Mouse (Mus musculus) cerebellum, postnatal 25 days (tissue): ENCODE results near the gene Hrnr.

ENCODE experiments used
- DNase-seq, 2 experiments: peaks; one replicate each; pipeline ENCODE4 v3.0.0; 2021; ENCODE audit warnings: mixed read lengths in 2 of 2

Hrnr gene

GRCm38 (mm10) chr3:93319449-93319848 lies at the start of gene Hrnr:
Hrnr (plus strand) TSS chr3:93319749.
- DNase-seq = no peak

DNA sequence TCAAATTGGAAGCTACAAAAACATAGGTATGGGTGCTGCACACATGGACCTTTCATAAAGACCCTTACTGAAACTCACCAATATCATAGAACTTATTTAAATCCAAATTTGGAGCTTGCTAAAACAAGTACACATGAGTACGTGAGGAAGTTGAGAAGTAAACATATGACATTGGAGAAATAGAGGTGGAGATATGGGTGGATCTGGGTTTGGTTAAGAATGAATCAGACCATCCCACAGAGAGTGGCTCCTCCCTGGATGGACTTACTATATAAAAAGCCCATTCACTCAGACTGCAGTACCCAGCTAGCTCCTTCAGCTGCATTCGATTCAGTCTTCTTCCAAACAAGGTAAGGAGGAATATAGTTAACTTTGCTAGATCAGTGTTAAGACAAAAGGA lies 46.3 kb upstream of the Hrnr start, which contains the start of gene Flg:
Gene Flg, plus strand, starts transcription at position 301 of the 400 bp plus-strand sequence.
- no peak for DNase-seq

DNA sequence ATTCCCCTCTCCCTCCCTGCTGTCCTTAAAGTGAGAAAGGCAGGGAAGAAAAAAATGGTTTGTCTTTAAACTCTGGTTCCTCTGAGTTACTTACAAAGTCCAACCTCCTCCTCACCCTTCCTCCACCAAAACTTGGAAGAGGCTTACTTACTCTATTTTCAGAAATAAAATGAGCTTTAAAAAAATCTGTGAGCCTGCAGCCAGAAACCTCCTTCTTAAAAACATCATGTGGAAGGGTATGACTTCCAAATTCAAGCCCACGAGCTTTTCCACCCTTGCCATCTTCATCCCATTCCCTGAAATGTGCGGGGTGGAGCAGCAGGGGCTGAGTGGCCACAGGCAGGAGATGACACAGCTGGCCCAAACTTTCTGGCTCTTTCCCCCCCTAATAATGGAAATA lies 22.0 kb upstream of the Hrnr start:
- DNase-seq = no peak

GRCm38 (mm10) chr3:93299832-93300231 lies 19.7 kb upstream of the Hrnr start:
- DNase-seq = no peak

DNA sequence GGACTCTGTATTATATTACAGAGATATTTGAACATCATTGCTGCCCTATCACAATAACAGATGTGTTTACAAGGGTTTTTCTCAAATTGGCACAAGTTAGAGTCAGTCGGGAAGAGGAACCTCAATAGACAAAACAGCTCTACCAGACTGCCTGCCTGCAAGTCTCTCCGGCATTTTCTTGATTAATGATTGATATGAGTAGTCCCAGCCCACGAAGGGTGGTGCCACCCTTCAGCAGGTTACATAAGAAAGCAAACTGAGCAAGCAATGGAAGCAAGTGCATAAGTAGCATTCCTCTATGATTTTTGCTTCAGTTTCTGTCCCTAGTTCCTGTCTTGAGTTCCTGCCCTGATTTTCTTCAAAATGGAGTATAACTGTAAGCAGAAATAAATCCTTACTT lies 17.7 kb upstream of the Hrnr start:
- no peak for DNase-seq

GRCm38 (mm10) chr3:93306142-93306541 lies 13.4 kb upstream of the Hrnr start:
- no peak for DNase-seq

DNA sequence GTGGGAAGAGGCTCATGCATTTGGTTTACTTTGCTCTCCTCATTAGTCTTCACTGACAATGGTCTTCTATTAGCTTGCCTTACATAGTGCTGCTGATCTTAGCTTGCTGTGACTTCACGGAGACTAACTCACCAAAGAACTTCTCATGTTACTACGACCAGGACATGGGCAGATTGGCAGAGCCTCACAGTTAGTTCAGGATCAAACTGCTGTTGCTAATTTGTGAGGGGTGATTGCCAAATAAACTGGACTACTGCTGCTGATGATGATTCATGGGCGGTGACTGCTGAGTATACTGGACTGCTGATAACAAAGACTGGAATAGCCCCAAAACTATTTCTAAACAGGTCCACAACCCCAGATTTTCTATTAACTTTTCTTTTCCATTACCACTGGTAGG lies 8.2 kb upstream of the Hrnr start:
- no peak for DNase-seq

GRCm38 (mm10) chr3:93314388-93314787 lies 5.2 kb upstream of the Hrnr start:
- no peak for DNase-seq

GRCm38 (mm10) chr3:93337749-93338148 lies 18.2 kb downstream of the Hrnr start:
- DNase-seq = no peak

DNA sequence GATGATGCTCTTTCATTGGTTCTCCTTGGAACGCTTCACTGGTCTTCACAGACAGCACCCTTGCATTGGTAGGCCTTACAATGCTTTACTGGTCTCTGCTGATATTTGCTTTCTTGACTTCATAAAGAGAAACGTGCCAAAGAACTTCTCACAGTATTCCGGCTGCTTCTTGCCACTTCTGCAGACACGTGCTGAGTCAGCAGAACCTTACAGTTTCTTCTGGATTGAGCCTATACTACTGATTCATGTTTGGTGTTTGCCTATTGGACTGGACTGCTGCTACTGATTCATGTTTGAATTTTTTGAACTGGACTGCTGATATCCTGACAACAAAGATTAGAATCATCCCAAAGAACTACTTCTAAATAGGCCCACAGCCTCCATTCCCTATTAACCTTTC lies 20.5 kb downstream of the Hrnr start:
- DNase-seq = no peak

DNA sequence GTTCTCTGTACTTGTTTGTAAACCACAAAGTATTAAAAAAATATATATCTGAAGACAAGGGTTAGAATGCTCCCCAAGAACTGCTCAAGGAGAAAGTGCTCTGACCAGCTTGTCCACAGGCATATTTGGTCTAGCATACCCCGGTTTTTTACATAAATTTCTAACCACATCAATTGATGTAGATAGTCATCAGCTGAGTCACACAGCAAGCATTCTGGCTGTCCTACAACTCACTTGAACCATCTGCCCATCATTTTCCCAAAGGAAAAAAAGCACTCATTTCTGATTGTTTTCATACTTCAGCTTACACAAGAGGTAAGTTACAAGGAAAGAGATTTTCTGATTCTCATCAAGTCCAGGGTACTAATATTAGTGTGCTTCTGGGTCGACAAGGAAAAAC lies 27.3 kb downstream of the Hrnr start:
- DNase-seq = no peak

DNA sequence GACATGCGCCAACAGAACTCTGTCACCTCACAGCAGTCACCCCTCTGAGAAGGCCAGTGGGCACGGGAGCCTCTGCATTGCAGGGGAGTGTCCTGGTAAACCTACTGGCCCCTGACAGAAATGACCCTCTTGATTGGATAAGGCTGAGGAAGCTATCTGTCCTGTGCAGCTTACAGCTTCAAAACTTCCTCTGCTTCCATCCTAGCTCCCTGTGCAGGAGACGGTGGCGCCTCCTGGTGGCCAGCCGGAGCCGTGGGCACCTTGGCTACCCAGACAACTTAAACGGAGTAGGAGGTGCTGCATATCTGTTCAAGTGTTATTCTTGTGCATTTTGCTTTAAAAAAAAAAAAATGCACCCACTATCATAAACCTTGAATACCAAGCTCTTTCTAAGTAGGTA lies 40.5 kb downstream of the Hrnr start:
- peak; percentile 19 to 49 for DNase-seq

GRCm38 (mm10) chr3:93361933-93362574 lies 42.5 kb downstream of the Hrnr start:
- DNase-seq = no peak

- no peak for DNase-seq
Observed at GRCm38 (mm10) chr3:93366966-93367575, 47.5 kb downstream of the Hrnr start.

DNA sequence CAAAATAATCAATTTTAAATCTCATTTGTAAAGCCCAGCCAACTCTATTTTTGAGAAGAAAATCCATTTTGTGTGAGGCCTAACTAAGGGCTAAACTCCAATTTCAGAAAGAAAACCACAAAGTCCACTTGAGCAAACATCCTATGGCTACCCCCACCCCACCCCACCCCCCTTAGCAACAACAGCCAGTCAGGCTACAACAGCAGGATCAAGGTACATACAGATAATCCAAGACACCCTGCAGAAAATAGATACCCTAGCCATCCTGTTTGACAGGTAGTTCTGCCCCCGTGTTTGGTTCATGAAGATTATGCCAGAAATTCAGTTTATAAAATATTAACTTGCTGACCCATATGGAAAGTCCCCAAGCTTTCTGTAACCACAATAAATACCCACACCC lies 48.6 kb downstream of the Hrnr start:
- no peak for DNase-seq

DNA sequence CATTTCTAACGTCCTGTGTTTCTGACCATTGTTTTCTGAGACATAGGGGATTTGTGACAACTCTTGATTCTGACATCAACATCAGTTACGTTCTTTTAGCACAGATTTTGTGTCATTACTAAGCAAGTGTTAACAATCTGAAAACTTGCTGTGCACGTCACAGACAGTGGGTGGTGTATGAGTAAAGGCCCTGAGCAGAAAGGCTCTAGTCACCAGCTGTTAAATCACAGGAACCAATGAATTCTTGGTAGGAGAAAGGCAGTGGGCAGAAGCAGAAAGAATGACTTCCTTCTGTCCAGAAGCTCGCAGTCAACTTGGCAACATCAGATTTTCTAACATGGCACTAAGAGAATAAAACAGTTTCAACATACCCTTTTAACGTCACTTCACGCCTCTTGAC lies 53.9 kb downstream of the Hrnr start:
- DNase-seq = no peak

DNA sequence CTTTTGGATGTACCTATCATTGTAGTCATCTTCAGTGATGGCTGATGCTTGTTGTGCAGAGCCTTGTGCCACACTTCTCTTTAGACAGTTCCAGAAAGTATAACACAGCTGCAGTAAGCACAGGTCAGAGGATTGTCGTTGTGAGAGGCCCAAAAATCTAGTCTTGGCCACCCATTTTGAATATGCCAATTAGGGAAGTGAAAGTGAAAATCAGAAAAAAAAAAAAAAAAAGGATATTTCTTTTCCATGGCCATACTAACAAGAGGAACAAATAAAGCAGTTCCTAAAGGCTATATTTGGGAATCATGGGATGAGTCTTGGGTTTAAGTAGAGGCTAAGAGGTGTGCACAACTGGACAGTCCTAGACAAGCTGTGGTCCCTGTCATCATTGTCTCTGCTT lies 55.6 kb downstream of the Hrnr start:
- DNase-seq = no peak

DNA sequence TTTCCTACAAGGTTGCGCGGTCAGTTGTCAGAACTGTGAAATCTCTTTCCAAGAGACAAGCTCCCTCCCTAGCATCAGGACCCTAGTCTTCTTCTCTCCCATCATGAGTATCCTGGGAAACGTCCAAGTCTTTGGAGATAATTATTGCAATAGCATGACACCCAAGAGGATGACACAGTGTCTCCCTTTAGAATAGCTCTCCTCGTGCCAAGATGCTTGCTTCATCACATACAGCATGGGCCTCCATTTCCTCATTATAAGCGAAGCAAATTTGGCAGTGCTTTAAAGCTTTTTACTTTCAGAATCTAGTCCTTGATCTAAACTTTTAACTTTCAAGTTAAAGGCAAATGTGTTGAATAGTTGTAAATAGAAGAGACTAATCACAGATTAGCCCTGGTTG lies 56.1 kb downstream of the Hrnr start:
- no peak for DNase-seq

DNA sequence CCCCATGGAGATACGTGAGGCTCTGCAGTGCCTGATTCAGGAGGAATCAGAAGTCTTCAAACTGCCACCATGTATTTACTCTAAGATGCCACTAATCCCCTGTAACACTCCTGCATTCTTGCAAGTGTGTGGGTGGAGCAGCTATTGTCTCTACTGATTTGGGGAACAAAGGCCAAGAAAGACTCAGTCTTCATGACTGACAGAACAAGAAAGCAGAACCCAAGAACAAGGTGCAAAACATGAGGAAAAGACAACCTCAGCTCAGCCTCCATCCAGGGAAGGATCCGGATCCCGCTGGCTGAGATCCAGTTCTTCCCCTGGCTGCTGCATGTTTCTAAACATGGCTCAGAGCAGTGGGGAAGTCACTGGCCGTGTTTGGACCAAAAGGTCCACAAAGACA lies 58.6 kb downstream of the Hrnr start:
- DNase-seq = peak in 1 of 2 experiments; percentile 11
